Mouse (Mus musculus): Measurements from ENCODE around the gene Slco3a1.

DNA sequence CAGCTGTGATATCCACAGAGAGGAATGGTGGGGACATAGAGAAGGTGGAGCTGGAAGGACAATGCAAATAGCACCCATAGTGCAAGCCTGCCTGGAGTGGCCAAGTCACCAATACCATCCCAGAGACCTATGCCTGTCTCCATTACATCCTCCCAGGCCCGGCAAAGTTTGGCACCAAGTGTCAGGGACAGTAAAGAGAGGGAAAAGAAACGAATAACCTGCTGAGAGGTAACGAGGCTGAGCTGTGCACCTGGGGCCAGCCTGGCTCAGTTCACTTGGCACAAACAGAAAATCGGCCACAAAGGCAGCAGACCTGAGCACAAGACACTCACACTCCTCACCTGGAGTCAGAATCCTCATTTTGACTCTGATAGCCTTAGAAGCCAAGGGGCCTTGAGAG lies 12.6 kb downstream of the Slco3a1 start:
- no peak for TF ChIP-seq CTCF (IDR thresholded peaks at IDR 0.05; ENCODE audit: low read depth, low read length)
- no peak for TF ChIP-seq POLR2A (IDR thresholded peaks at IDR 0.05; ENCODE audit: extremely low read depth, insufficient read depth, low read length)

All from liver, adult 2 months (tissue).